Mouse (Mus musculus) bone marrow, adult 2 months (tissue): ENCODE measurements around the gene Ak2.

ENCODE experiments used
- CTCF ChIP-seq: fragments of 200-500 bp; IDR thresholded peaks from 2 replicates; pipeline ENCODE4 v1.5.1; 2011; ENCODE audit warnings: low read length, control low read depth; ENCODE audit not compliant: control insufficient read depth, insufficient read depth
- POLR2A ChIP-seq: fragments of 200-500 bp; IDR thresholded peaks from 2 replicates; pipeline ENCODE4 v1.6.1; 2011; ENCODE audit warnings: low read depth, mild to moderate bottlenecking, control low read depth, low read length, borderline replicate concordance; ENCODE audit not compliant: control insufficient read depth

DNA sequence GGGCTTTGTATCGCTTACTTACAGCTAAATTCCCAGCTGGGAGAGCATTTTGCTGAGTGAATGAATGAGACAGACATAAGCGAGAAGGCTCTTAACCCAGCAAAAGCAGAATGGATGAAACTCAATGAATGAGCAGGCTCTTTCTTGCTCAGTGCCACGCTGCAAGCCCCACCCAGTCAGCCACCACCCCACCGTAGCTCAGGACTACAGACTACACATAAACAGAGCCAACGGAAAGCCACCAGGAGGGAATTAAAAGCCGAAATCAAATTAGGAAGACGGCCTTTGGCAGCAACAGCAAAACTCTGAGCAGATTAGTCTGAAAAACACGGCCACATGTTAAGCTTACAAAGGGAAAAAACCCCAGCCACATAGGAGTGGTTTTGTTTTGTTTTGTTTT, 32.9 kb upstream of the Ak2 start:
- TF ChIP-seq CTCF: no peak
- TF ChIP-seq POLR2A: no peak
